Mouse (Mus musculus) ES-E14 (cell line): ENCODE measurements around the gene Exd2.

Experiments
- HCFC1 ChIP-seq: IDR thresholded peaks from 2 replicates; pipeline ENCODE4 v1.6.1; 2012; ENCODE audit warnings: low read length, inconsistent platforms, borderline replicate concordance; ENCODE audit not compliant: insufficient read depth
- MAFK ChIP-seq: IDR thresholded peaks from 2 replicates; pipeline ENCODE4 v1.6.1; 2014; ENCODE audit warnings: mild to moderate bottlenecking, low read depth, low read length, inconsistent platforms; ENCODE audit not compliant: insufficient read depth
- ZC3H11A ChIP-seq: IDR thresholded peaks from 2 replicates; pipeline ENCODE4 v1.6.1; 2012; ENCODE audit warnings: low read depth, mild to moderate bottlenecking, inconsistent platforms, low read length, borderline replicate concordance
- ZNF384 ChIP-seq: IDR thresholded peaks from 2 replicates; pipeline ENCODE4 v1.6.1; 2012; ENCODE audit warnings: low read depth, low read length, inconsistent platforms

- TF ChIP-seq HCFC1: no peak
- no peak for TF ChIP-seq ZNF384
- TF ChIP-seq ZC3H11A: no peak
- no peak for TF ChIP-seq MAFK
Observed at GRCm38 (mm10) chr12:80530630-80531029, 67.7 kb downstream of the Exd2 start.
